Mouse (Mus musculus) thymus, postnatal 36 days (tissue): ENCODE results near the gene Coq10a.

Experiments used
- DNase-seq, 2 experiments: peaks; one replicate each; pipeline ENCODE4 v3.0.0; 2022; ENCODE audit warnings: mixed read lengths in 2 of 2

Coq10a gene

GRCm38 (mm10) chr10:128382482-128382881 is 13.7 kb upstream of the Coq10a start:
- no peak for DNase-seq

GRCm38 (mm10) chr10:128380565-128380964 is 11.8 kb upstream of the Coq10a start:
- DNase-seq: no peak

GRCm38 (mm10) chr10:128379260-128379659 is 10.5 kb upstream of the Coq10a start:
- no peak for DNase-seq

GRCm38 (mm10) chr10:128378462-128378861 is 9.7 kb upstream of the Coq10a start:
- no peak for DNase-seq

- no peak for DNase-seq
Observed at GRCm38 (mm10) chr10:128377940-128378448, 9.2 kb upstream of the Coq10a start.

- DNase-seq: peak; percentile 47 to 61
Observed at GRCm38 (mm10) chr10:128377222-128377939, 8.6 kb upstream of the Coq10a start.

- peak; percentile 84 to 87 for DNase-seq
Observed at GRCm38 (mm10) chr10:128376455-128377211, 7.8 kb upstream of the Coq10a start, which contains the start of gene Ankrd52. Ankrd52 (plus strand) TSS chr10:128377115.

- no peak for DNase-seq
Observed at GRCm38 (mm10) chr10:128376099-128376454, 7.3 kb upstream of the Coq10a start.

- no peak for DNase-seq
Observed at GRCm38 (mm10) chr10:128374393-128374792, 5.6 kb upstream of the Coq10a start.

- no peak for DNase-seq
Observed at GRCm38 (mm10) chr10:128372989-128373748, 4.4 kb upstream of the Coq10a start.

GRCm38 (mm10) chr10:128372142-128372541 is 3.3 kb upstream of the Coq10a start:
- DNase-seq: no peak

GRCm38 (mm10) chr10:128370601-128371000 is 1.8 kb upstream of the Coq10a start:
- no peak for DNase-seq

- DNase-seq: no peak
Observed at GRCm38 (mm10) chr10:128370021-128370420, 1.2 kb upstream of the Coq10a start.

GRCm38 (mm10) chr10:128369599-128369998 is 802 bp upstream of the Coq10a start:
- DNase-seq: no peak

- no peak for DNase-seq
Observed at GRCm38 (mm10) chr10:128369218-128369543, 384 bp upstream of the Coq10a start.

- DNase-seq: no peak
Observed at GRCm38 (mm10) chr10:128367899-128368401, 847 bp downstream of the Coq10a start.

- no peak for DNase-seq
Observed at GRCm38 (mm10) chr10:128362568-128362967, 6.2 kb downstream of the Coq10a start.

- DNase-seq: no peak
Observed at GRCm38 (mm10) chr10:128361836-128362235, 7.0 kb downstream of the Coq10a start.

- no peak for DNase-seq
Observed at GRCm38 (mm10) chr10:128359226-128359625, 9.6 kb downstream of the Coq10a start.

- peak; percentile 33 to 34 for DNase-seq
Observed at GRCm38 (mm10) chr10:128358796-128359195, 10.0 kb downstream of the Coq10a start.

GRCm38 (mm10) chr10:128347541-128347940 is 21.3 kb downstream of the Coq10a start:
- no peak for DNase-seq

GRCm38 (mm10) chr10:128344568-128345275 is 24.1 kb downstream of the Coq10a start:
- peak; percentile 74 to 82 for DNase-seq
